Comparison of ENCODE assay signal across 10 mouse cellular contexts in the genomic region with DNA sequence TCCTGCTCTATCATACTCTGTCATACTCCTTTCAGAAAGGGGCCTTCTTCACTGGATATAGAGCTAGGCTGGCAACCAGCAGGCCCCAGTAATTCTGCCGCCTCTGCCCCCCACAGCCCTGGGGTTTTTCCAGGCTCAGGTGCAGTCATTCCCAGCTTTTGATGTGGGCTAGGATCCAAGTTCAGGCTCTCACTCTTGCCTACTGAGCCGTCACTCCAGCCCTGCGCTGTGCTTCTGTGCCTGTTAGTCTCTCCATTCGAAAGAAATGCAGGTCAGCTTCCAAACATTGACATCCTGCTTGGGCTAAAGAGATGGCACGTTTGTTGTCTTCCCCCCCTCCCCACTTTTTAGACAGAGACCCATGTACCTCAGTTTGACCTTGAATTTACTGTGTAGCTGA. TPM values are rescaled to one million over a fixed set of nuclear protein-coding genes. Genes with fewer than 3 reads are reported as not detected.
DNase-seq lines count a peak whose midpoint lies in the region; ATAC-seq and TF ChIP-seq lines count a peak whose summit lies in the region.
"Had no signal": no experiment of that assay in that cellular context is flagged by ENCODE, and none has a peak within 500 bp of the region (broad histone marks: within the 10 kb centered on the region; RNA-seq: fewer than 3 reads in every experiment).

No protein-coding gene starts in this region.

- H3K9me3 ChIP-seq in midbrain, embryonic 10.5 days (replicated peaks), result no peaks in the 10 kb centered on the region
- no peaks in the 10 kb centered on the region for H3K9me3 ChIP-seq in midbrain, embryonic 13.5 days
- no peaks in the 10 kb centered on the region for H3K9me3 ChIP-seq in forebrain, embryonic 14.5 days (replicated peaks; ENCODE audit: control insufficient read depth, low read length)
- H3K9me3 ChIP-seq in limb, embryonic 12.5 days, result no peaks in the 10 kb centered on the region
- H3K9me3 ChIP-seq in lung, postnatal 0 days (ENCODE audit: low read length), result no peaks in the 10 kb centered on the region

- no peak for ATAC-seq in midbrain, embryonic 13.5 days
- peak; percentile 51; the same call in 1 of the 2 replicates for ATAC-seq in forebrain, embryonic 14.5 days
- ATAC-seq in limb, embryonic 12.5 days (ENCODE audit: insufficient number of reproducible peaks, insufficient read depth, low FRiP score, low TSS enrichment, low read depth), result peak; percentile 7; the same call in 1 of the 2 replicates
- no peak for ATAC-seq in lung, postnatal 0 days

- H3K4me2 ChIP-seq in midbrain, embryonic 13.5 days (replicated peaks), result no peak overlapping the region
- no peak overlapping the region for H3K4me2 ChIP-seq in forebrain, embryonic 14.5 days (ENCODE audit: low read length)
- no peak overlapping the region for H3K4me2 ChIP-seq in limb, embryonic 12.5 days
- no peak overlapping the region for H3K4me2 ChIP-seq in lung, postnatal 0 days (replicated peaks; ENCODE audit: low read depth, low read length)

- DNase-seq in heart, adult 11 months, result peak; percentile 86
- no peak for DNase-seq in heart, adult 8-10 months (ENCODE audit: low spot score)
- DNase-seq in midbrain, embryonic 10.5 days (ENCODE audit: low spot score), result no peak
- DNase-seq in forebrain, embryonic 14.5 days (ENCODE audit: low spot score), result no peak
- no peak for DNase-seq in lung, postnatal 0 days (ENCODE audit: low spot score)
- DNase-seq in spleen, adult 12 weeks (ENCODE audit: low spot score), result no peak
- DNase-seq: gastrocnemius, postnatal 10 days had no signal

- peaks cover 50% of the 10 kb centered on the region for H3K27me3 ChIP-seq in midbrain, embryonic 10.5 days (ENCODE audit: low read depth, poor library complexity, severe bottlenecking)
- peaks cover 3% of the 10 kb centered on the region; the same call in 1 of the 2 replicates for H3K27me3 ChIP-seq in midbrain, embryonic 13.5 days
- no peaks in the 10 kb centered on the region for H3K27me3 ChIP-seq in forebrain, embryonic 14.5 days (replicated peaks; ENCODE audit: control insufficient read depth, insufficient read depth, low read length)
- 0 out of 2 replicates have a peak, but pooled peaks cover 15% of the 10 kb centered on the region for H3K27me3 ChIP-seq in limb, embryonic 12.5 days
- no peaks in the 10 kb centered on the region for H3K27me3 ChIP-seq in lung, postnatal 0 days (replicated peaks; ENCODE audit: insufficient read depth, low read length)

- TF ChIP-seq EP300 in lung, postnatal 0 days (IDR thresholded peaks at IDR 0.05), result no peak

- H3K27ac ChIP-seq in midbrain, embryonic 10.5 days (replicated peaks), result 0 out of 2 replicates have a peak overlapping the region, but pooled peaks have one; percentile 35
- no peak overlapping the region for H3K27ac ChIP-seq in midbrain, embryonic 13.5 days
- 0 out of 2 replicates have a peak overlapping the region, but pooled peaks have one; percentile 17 for H3K27ac ChIP-seq in forebrain, embryonic 14.5 days (ENCODE audit: low read depth, low read length)
- H3K27ac ChIP-seq in limb, embryonic 12.5 days, result no peak overlapping the region
- H3K27ac ChIP-seq in lung, postnatal 0 days (ENCODE audit: low read length), result no peak overlapping the region
- H3K27ac ChIP-seq: liver, embryonic 14.5 days had no signal

- H3K9ac ChIP-seq in midbrain, embryonic 13.5 days (replicated peaks), result no peak overlapping the region; the same call in 1 of the 2 replicates
- no peak overlapping the region for H3K9ac ChIP-seq in forebrain, embryonic 14.5 days (ENCODE audit: low read length)
- H3K9ac ChIP-seq in limb, embryonic 12.5 days (replicated peaks), result no peak overlapping the region
- no peak overlapping the region for H3K9ac ChIP-seq in lung, postnatal 0 days (replicated peaks; ENCODE audit: low read depth)
- H3K9ac ChIP-seq: liver, embryonic 14.5 days had no signal

- no peaks in the 10 kb centered on the region for H3K36me3 ChIP-seq in midbrain, embryonic 10.5 days
- no peaks in the 10 kb centered on the region for H3K36me3 ChIP-seq in midbrain, embryonic 13.5 days
- no peaks in the 10 kb centered on the region for H3K36me3 ChIP-seq in forebrain, embryonic 14.5 days (ENCODE audit: control insufficient read depth, insufficient read depth, low read length)
- H3K36me3 ChIP-seq in limb, embryonic 12.5 days, result no peaks in the 10 kb centered on the region
- H3K36me3 ChIP-seq in lung, postnatal 0 days (ENCODE audit: insufficient read depth, low read length), result no peaks in the 10 kb centered on the region

- WGBS in midbrain, embryonic 10.5 days, result 66% methylated on average over 5 of the region's 5 CpGs
- WGBS in midbrain, embryonic 13.5 days, result 66% methylated on average over 5 of the region's 5 CpGs
- WGBS in forebrain, embryonic 14.5 days, result 54% methylated on average over 5 of the region's 5 CpGs
- WGBS in limb, embryonic 12.5 days, result 56% methylated on average over 5 of the region's 5 CpGs
- 58% methylated on average over 5 of the region's 5 CpGs for WGBS in lung, postnatal 0 days

- no peak overlapping the region for H3K4me3 ChIP-seq in midbrain, embryonic 10.5 days
- no peak overlapping the region for H3K4me3 ChIP-seq in midbrain, embryonic 13.5 days (replicated peaks)
- H3K4me3 ChIP-seq in forebrain, embryonic 14.5 days (ENCODE audit: low read depth, low read length), result no peak overlapping the region
- H3K4me3 ChIP-seq in limb, embryonic 12.5 days (replicated peaks), result no peak overlapping the region
- H3K4me3 ChIP-seq in lung, postnatal 0 days (ENCODE audit: low read depth, low read length), result no peak overlapping the region

- H3K4me1 ChIP-seq in midbrain, embryonic 10.5 days, result peaks cover 39% of the 10 kb centered on the region
- H3K4me1 ChIP-seq in midbrain, embryonic 13.5 days (replicated peaks), result peaks cover 31% of the 10 kb centered on the region
- peaks cover 14% of the 10 kb centered on the region for H3K4me1 ChIP-seq in forebrain, embryonic 14.5 days (ENCODE audit: control insufficient read depth, insufficient read depth, low read length)
- peaks cover 30% of the 10 kb centered on the region for H3K4me1 ChIP-seq in limb, embryonic 12.5 days (replicated peaks)
- H3K4me1 ChIP-seq in lung, postnatal 0 days (ENCODE audit: insufficient read depth, low read depth, low read length), result peaks cover 2% of the 10 kb centered on the region

- TF ChIP-seq CTCF in lung, postnatal 0 days (IDR thresholded peaks at IDR 0.05), result no peak

RNA-seq across cellular contexts. Expression of gene Ier5, which starts 39.2 kb away (rescaled TPM):
- total RNA-seq in heart, adult 8-10 months (2022), result 10 to 100 TPM; 10.3 to 22.4 (median 13.3) TPM
- polyA plus RNA-seq in midbrain, embryonic 10.5 days (2016; fragmentation: Nextera tagmentation; extraction: Ambion mirVana), result 4.0 and 4.3 TPM in 2 replicates
- polyA plus RNA-seq in midbrain, embryonic 13.5 days (2015; fragmentation: Nextera tagmentation; extraction: Ambion mirVana), result 5.9 and 9.4 TPM in 2 replicates
- 19.5 and 24.6 TPM in 2 replicates for polyA plus RNA-seq in forebrain, embryonic 14.5 days (2014; fragmentation: Nextera tagmentation; extraction: Ambion mirVana)
- 15.8 and 16.1 TPM in 2 replicates for polyA plus RNA-seq in limb, embryonic 12.5 days (2016; fragmentation: Nextera tagmentation; extraction: Ambion mirVana)
- polyA plus RNA-seq in lung, postnatal 0 days (2015; fragmentation: Nextera tagmentation; extraction: Ambion mirVana), result 10.9 and 15.3 TPM in 2 replicates

Comparison
In these comparisons a context has a peak if more than half of its experiments do, and no peak if none do; other contexts are left out.
1. H3K27ac ChIP-seq: peak in midbrain, embryonic 10.5 days (single experiment) and forebrain, embryonic 14.5 days (single experiment); none in midbrain, embryonic 13.5 days (single experiment), limb, embryonic 12.5 days (single experiment) and lung, postnatal 0 days (single experiment).
2. ATAC-seq: peak in forebrain, embryonic 14.5 days (single experiment) and limb, embryonic 12.5 days (single experiment); none in midbrain, embryonic 13.5 days (single experiment) and lung, postnatal 0 days (single experiment).